In genomic region chr9:69623312-69623711, GRCm38 (mm10) we compare ENCODE assay signal across 8 mouse cellular contexts.
DNase-seq lines count a peak whose midpoint lies in the region; ATAC-seq and TF ChIP-seq lines count a peak whose summit lies in the region.

No protein-coding gene starts in this region.

- H3K27me3 ChIP-seq in testis, adult 2 months (ENCODE audit: control insufficient read depth, insufficient read depth, low read length) = no peaks in the 10 kb centered on the region

- H3K27ac ChIP-seq in layer of hippocampus, adult 2 months = no peak overlapping the region
- H3K27ac ChIP-seq in testis, adult 2 months (ENCODE audit: control insufficient read depth, insufficient read depth, low read depth, low read length) = no peak overlapping the region

- H3K4me1 ChIP-seq in testis, adult 2 months (ENCODE audit: control insufficient read depth, insufficient read depth, low read length) = no peaks in the 10 kb centered on the region

- no peak overlapping the region for H3K4me3 ChIP-seq in layer of hippocampus, adult 2 months
- H3K4me3 ChIP-seq in testis, adult 2 months (ENCODE audit: control insufficient read depth, low read depth, low read length) = no peak overlapping the region

- TF ChIP-seq POLR2A in brain, embryonic 14.5 days (IDR thresholded peaks at IDR 0.05; ENCODE audit: borderline replicate concordance, extremely low read depth, insufficient read depth, insufficient read length, poor library complexity, severe bottlenecking) = no peak
- TF ChIP-seq POLR2A in testis, adult 2 months (IDR thresholded peaks at IDR 0.05; ENCODE audit: control insufficient read depth, low read depth, low read length) = no peak

- DNase-seq in CD4-positive, CD25-positive, alpha-beta regulatory T cell, adult 2 months (ENCODE audit: low read depth, low spot score) = peak; percentile 77
- DNase-seq in CD8-positive naive resting alpha-beta T cell, adult 2 months (ENCODE audit: low read depth in 2 of 2, low spot score in 2 of 2) = peak; percentile 29 to 35
- DNase-seq in brain, embryonic 14.5 days (ENCODE audit: low read depth) = peak; percentile 87
- peak; percentile 75 for DNase-seq in forelimb bud, embryonic 11.5 days (ENCODE audit: low read depth, low spot score)
- DNase-seq in layer of hippocampus, adult 2 months (ENCODE audit: low spot score in 2 of 2) = peak; percentile 31 to 77
- peak; percentile 56 to 71 for DNase-seq in lung, postnatal 4 days

- no peaks in the 10 kb centered on the region for H3K36me3 ChIP-seq in testis, adult 2 months (ENCODE audit: control insufficient read depth, insufficient read depth, low read length)

- ATAC-seq in CD4-positive, CD25-positive, alpha-beta regulatory T cell, adult 4 months = no peak

- TF ChIP-seq CTCF in brain, embryonic 14.5 days (IDR thresholded peaks at IDR 0.05; ENCODE audit: borderline replicate concordance, extremely low read depth, insufficient read depth, insufficient read length) = peak; percentile 82; the same call in 1 of the 2 replicates
- peak; percentile 97; the same call in 1 of the 2 replicates for TF ChIP-seq CTCF in layer of hippocampus, adult 2 months (conservative IDR thresholded peaks at IDR 0.05)
- TF ChIP-seq CTCF in testis, adult 2 months (IDR thresholded peaks at IDR 0.05; ENCODE audit: control insufficient read depth, insufficient read depth, insufficient replicate concordance, low read depth, low read length) = peak; percentile 68; the same call in 1 of the 2 replicates

Comparison
In these comparisons a context has a peak if more than half of its experiments do, and no peak if none do; other contexts are left out.
1. DNase-seq: peak in every context shown above with its lines; median percentile 87 in brain, embryonic 14.5 days; 77 in CD4-positive, CD25-positive, alpha-beta regulatory T cell, adult 2 months; 75 in forelimb bud, embryonic 11.5 days; 64 in lung, postnatal 4 days; 54 in layer of hippocampus, adult 2 months; 32 in CD8-positive naive resting alpha-beta T cell, adult 2 months.